Mouse (Mus musculus) CD4-positive, CD25-positive, alpha-beta regulatory T cell, adult 2 months (primary cell): ENCODE data around the gene Gm14085.
A peak's percentile ranks its signal among the peaks of the same experiment; 100 is the strongest.
"Not testable (repeated sequence)": the region's sequence is repeated elsewhere in the genome, so short reads cannot be mapped to it uniquely, and the experiment has no call there.

ENCODE experiments used
- DNase-seq: peaks from one replicate; pipeline ENCODE4 v3.0.0-alpha.2; 2012; ENCODE audit warnings: low read depth, low spot score

The Gm14085 gene

GRCm38 (mm10) chr2:122484641-122485040 is at the start of gene Gm14085:
Gene Gm14085, plus strand, starts transcription at chr2:122484941.
- no peak for DNase-seq

DNA sequence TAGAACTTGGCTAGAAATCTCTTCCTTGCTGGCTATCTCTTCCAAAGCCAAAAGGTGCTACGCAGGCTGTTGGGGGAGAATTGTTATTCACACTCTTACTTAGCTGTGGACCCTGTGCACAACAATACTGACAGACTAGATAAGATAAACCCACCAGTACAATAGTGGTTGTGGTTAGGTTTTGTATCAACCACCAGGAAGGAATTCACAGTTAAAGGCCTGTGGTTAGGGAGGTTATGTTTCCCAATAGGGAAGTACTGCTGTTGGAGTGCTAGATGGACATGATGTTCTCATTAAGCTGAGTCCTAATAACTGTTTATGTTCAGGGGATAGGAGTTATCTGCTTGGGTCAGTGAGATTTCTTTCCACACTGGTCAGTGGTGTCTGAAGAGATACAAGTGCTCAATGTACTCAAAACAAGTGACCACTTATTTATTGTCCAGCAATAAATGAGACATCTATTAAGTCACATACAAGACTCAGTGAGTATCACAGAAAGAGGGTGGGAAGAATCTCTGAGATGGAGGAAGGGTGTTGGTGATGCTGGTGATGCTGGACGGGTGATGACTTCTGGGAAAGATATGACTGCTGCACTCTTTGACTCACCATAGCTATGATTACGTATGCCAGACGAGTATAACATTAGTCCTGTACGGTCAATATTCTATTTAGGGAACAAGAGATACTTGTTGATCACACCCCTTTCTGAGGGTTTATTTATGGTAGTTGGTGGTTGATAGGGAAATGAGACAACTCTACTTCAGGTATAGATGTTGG is 45.8 kb upstream of the Gm14085 start:
- not testable (repeated sequence) for DNase-seq

DNA sequence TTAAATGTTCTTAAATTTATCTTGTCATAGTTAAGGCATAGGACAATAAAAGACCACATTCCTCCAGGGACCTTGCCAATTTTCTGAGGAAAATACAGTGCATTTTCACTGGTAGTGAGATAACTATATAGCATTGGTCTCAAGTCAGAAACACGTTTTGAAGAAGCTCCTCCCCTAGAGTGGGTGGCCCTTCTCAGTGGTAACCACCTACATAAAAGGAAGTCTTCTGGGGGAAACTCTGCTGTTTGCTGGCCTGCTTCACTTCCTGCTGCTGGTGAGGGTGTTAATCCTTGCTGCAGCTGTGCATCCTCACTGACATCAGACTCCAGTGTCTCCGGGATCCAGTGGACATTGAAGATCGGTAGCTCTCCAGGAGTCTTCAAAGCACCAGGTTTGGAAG is 44.2 kb upstream of the Gm14085 start:
- DNase-seq, result not testable (repeated sequence)

DNA sequence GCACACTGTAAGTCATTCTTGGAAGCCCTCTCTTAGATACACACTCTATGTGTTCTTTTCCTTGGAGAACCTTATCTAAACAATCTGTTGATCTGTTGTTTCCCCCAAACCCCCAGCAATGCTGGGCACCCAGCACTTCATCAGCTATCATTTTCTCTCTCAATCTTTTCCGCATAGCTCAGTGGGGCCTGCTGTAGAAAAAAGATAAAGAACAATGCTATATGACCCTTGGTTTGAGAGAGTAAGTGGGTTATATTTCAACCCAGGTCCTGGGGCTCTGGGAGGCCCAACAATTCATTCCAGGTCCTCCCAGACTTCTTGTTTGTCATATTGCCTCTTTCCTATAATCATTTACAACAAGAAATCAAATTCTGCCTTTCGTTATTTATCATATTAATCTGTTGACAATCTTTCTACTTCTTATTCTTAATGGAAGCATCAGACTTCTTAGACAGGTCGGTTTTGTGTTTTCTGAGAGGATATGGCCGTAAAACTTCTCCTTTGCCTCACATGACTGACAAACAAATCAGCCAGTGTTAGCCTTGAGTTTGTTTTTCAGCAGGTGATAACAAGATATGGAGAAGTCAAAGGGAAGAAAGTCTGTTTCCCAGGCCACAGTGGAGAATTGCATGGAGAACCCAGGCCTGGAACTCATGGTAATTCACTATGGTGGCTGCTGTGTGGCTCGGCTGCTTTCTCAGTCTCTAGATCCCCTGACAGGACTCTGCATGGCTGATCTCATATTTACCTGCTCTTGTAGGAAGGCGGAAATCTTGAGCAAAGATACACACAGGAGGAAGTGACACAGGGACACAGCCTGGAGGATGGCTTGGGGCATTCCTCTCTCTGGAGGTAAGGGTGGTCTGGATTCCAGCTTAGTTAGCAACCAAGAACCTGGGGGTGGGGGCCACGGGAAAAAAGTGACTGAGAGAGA is 43.5 kb upstream of the Gm14085 start:
- DNase-seq, result peak; percentile 11

- DNase-seq, result no peak
Measured at GRCm38 (mm10) chr2:122450351-122450750, 34.4 kb upstream of the Gm14085 start.

- DNase-seq, result no peak
Measured at GRCm38 (mm10) chr2:122452426-122452825, 32.3 kb upstream of the Gm14085 start.

- peak; percentile 63 for DNase-seq
Measured at GRCm38 (mm10) chr2:122466901-122467300, 17.8 kb upstream of the Gm14085 start.

GRCm38 (mm10) chr2:122467351-122468013 is 17.3 kb upstream of the Gm14085 start:
- DNase-seq, result peak; percentile 93

DNA sequence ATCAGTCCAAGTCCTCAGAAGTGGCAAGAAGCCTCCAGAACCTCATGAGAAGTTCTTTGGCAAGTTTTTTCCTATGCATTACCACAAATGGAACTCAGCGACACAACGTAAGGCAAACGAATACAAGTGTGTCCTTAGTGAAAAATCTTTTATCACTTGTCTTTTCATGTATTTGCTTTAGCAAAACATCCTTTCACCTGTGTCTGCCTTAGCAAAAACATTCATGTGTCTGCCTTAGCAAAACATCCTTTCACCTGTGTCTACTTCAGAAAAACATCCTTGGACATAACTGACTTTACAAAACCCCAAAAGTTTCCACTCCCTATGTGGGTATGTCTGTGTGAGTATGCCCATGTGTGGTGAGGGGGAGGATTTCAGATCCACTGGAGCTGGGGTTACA is 15.5 kb upstream of the Gm14085 start:
- peak; percentile 70 for DNase-seq

GRCm38 (mm10) chr2:122476585-122476984 is 8.2 kb upstream of the Gm14085 start:
- no peak for DNase-seq

- not testable (repeated sequence) for DNase-seq
Measured at GRCm38 (mm10) chr2:122483787-122484186, 954 bp upstream of the Gm14085 start.

DNA sequence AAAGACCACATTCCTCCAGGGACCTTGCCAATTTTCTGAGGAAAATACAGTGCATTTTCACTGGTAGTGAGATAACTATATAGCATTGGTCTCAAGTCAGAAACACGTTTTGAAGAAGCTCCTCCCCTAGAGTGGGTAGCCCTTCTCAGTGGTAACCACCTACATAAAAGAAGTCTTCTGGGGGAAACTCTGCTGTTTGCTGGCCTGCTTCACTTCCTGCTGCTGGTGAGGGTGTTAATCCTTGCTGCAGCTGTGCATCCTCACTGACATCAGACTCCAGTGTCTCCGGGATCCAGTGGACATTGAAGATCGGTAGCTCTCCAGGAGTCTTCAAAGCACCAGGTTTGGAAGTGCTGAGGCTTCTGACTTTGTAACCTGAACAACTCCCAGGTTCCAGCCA is 913 bp downstream of the Gm14085 start:
- DNase-seq, result peak; percentile 26

- not testable (repeated sequence) for DNase-seq
Measured at GRCm38 (mm10) chr2:122486122-122486521, 1.4 kb downstream of the Gm14085 start.

DNA sequence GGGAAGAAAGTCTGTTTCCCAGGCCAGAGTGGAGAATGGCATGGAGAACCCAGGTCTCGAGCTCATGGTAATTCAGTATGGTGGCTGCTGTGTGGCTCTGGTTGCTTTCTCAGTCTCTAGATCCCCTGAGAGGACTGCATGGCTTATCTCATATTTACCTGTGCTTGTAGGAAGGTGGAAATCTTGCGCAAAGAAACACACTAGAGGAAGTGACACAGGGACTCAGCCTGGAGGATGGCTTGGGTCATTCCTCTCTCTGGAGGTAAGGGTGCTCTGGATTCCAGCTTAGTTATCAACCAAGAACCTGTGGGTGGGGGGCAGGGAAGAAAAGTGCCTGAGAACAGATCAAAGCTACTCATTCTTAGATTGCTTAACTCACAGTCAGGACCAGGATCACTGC is 1.9 kb downstream of the Gm14085 start:
- no peak for DNase-seq

DNA sequence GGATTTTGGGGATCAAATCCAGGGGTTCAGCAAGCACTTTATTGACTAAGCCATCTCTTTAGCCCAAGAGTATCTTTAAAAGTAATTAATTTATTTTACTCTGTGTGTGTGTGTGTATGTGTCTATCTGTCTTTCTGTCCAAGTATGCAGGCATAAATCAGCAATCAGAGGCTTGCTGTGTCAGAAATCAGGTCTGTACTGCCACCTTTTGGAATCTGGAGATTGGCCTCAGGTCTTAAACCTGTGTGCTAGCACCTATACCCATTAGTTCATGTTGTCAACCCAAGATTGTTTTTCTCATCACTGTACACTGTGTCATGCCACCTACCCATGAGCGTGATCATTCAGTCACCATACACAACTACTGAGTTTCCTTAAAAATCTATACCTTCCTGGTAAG is 45.0 kb downstream of the Gm14085 start:
- DNase-seq, result peak; percentile 51

- DNase-seq, result no peak
Measured at GRCm38 (mm10) chr2:122531290-122531689, 46.5 kb downstream of the Gm14085 start.

- no peak for DNase-seq
Measured at GRCm38 (mm10) chr2:122531726-122532125, 47.0 kb downstream of the Gm14085 start.

- DNase-seq, result no peak
Measured at GRCm38 (mm10) chr2:122532136-122532801, 47.5 kb downstream of the Gm14085 start.

DNA sequence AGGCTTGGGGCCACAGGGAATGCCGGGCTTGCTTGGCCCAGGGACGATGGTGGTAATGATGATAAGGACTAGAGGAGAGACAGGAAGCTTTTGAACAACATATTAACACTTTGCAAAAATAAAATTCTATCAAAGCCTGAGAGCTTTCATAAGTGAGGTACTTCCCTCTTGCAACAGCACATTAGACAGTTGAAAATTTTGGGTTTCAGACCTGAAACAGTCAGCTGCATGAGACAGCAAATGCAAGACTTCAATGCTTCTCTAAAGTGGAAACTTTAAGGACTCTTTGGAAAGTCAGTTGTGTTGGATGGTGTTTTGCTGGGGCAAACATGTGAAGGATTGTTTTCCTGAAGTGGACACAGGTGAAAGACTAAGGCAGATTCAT is 48.1 kb downstream of the Gm14085 start:
- DNase-seq, result no peak

DNA sequence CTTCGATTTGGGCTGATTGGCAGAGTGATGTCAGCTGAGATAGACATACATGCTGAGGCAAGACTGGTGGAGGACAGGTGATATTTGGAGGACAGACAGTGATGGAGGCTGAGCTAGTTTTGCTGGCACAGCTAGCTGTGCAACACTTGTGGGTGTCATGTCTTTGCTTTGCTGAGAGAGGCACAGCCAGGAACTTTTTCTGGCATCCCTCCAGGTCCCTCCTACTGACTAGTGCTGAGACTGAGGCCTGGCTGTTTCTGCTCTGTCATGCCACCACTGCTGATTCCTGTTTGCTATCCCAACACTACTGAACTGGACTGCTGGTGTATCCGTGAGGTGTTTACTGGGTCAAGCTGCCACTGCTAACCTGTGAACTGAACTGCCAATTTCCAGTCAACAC is 48.6 kb downstream of the Gm14085 start:
- DNase-seq, result no peak

DNA sequence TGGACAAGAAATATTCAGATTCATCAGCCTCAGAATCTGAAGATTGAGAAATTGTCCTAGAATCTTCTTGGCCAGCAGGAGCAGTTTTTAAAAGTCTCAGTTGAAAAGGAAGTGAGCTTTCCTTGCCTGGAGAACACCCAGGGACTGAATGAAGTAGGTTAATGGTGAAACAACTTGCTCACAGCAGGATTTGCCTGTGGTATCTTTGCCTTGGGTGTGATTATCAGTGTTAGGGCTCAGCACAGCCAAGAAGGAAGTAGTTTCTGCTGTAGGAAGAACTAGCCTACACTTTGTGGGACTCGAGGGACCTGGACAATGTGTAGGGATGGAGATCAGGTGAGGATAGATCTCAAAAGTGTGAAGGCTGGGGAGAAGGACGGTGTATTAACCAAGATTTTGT is 49.9 kb downstream of the Gm14085 start:
- DNase-seq, result no peak
